In the genomic region with DNA sequence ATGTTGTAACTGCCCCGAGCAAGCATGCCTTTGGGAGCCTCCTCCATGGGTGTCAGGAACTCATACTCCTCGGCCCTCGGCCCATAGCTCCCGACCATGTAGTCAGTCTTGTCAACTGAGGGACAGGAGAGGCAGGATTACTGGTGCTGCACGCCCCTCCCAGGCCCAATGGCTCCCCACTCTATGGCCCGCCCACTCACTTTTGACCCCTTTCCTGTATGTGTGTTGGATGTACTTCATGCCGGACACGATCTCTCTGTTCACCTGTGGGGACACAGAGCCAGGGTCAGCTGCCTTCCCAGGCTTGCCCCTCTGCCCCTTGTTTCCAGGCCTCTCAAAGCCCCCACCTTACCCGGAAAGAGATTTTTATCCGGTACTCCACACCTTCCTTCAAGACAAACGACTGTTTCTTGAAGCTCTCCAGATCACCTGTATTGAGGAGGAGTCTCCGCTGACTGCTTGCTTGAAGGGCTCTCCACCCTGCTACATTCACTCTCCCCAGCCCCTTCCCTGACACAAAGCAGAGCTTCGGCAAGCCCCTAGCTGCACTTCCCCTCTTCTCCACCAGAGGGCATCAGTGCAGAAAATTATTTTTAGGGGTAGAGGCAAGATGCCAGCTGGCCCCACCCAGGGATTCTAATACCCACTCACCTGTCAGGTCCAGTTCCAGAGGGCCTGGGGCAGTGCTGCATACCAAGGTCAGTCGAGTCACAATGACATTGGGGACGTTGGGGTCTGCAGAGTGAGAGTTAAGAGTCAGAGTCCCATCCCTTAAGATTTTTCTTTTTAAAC, we compare ENCODE assay signal across 8 mouse cellular contexts. TPM values are rescaled to one million over a fixed set of nuclear protein-coding genes. Genes with fewer than 3 reads are reported as not detected.
DNase-seq lines count a peak whose midpoint lies in the region; ATAC-seq lines count a peak whose summit lies in the region.

No protein-coding gene starts in this region.

- peaks cover 33% of the 10 kb centered on the region for H3K4me1 ChIP-seq in forebrain, embryonic 15.5 days
- H3K4me1 ChIP-seq in hindbrain, embryonic 11.5 days (replicated peaks; ENCODE audit: control insufficient read depth, insufficient read depth, low read length), result peaks cover 8% of the 10 kb centered on the region

- no peaks in the 10 kb centered on the region for H3K9me3 ChIP-seq in forebrain, embryonic 15.5 days
- no peaks in the 10 kb centered on the region for H3K9me3 ChIP-seq in hindbrain, embryonic 11.5 days (ENCODE audit: control insufficient read depth, low read length)

- peak overlapping the region; percentile 96 for H3K27ac ChIP-seq in forebrain, embryonic 15.5 days (replicated peaks)
- peak overlapping the region; percentile 51; the same call in 1 of the 2 replicates for H3K27ac ChIP-seq in hindbrain, embryonic 11.5 days (ENCODE audit: low read depth, low read length)
- peak overlapping the region; percentile 91 for H3K27ac ChIP-seq in macrophage

- DNase-seq in R1 (ENCODE audit: low read depth, low spot score), result peak; percentile 82
- peak; percentile 70 to 79 for DNase-seq in cerebellum, adult 18-20 months
- peak; percentile 92 for DNase-seq in hindbrain, embryonic 11.5 days (ENCODE audit: low spot score)
- DNase-seq in layer of hippocampus, postnatal 25 days (ENCODE audit: extremely low spot score in 1 of 2, low spot score in 1 of 2), result peak; percentile 68 to 81
- peak; percentile 64 for DNase-seq in right cerebral cortex, postnatal 25 days

- no peaks in the 10 kb centered on the region for H3K27me3 ChIP-seq in forebrain, embryonic 15.5 days
- H3K27me3 ChIP-seq in hindbrain, embryonic 11.5 days (ENCODE audit: control insufficient read depth, insufficient read depth, low read length), result no peaks in the 10 kb centered on the region

- H3K79me2 ChIP-seq in macrophage (ENCODE audit: inconsistent target), result peaks cover 45% of the 10 kb centered on the region

- 64% methylated on average over 15 of the region's 15 CpGs for WGBS in forebrain, embryonic 15.5 days
- 71% methylated on average over 15 of the region's 15 CpGs for WGBS in hindbrain, embryonic 11.5 days
- WGBS in macrophage (ENCODE audit: missing documents), result 66% methylated on average over 8 of the region's 15 CpGs

- peak overlapping the region; percentile 86 for H3K4me3 ChIP-seq in forebrain, embryonic 15.5 days
- H3K4me3 ChIP-seq in hindbrain, embryonic 11.5 days (ENCODE audit: low read depth, low read length), result peak overlapping the region; percentile 94
- peak overlapping the region; percentile 89 for H3K4me3 ChIP-seq in macrophage (ENCODE audit: inconsistent target)

- no peak for ATAC-seq in forebrain, embryonic 15.5 days (replicated peaks)
- ATAC-seq in hindbrain, embryonic 11.5 days (ENCODE audit: low FRiP score), result no peak
- no peak for ATAC-seq in activated CD4-positive, CD25-positive, alpha-beta regulatory T cell, adult 4 months

- peaks cover 32% of the 10 kb centered on the region for H3K36me3 ChIP-seq in forebrain, embryonic 15.5 days
- H3K36me3 ChIP-seq in hindbrain, embryonic 11.5 days (ENCODE audit: control insufficient read depth, insufficient read depth, low read length), result peaks cover 19% of the 10 kb centered on the region
- peaks cover 19% of the 10 kb centered on the region for H3K36me3 ChIP-seq in macrophage (ENCODE audit: inconsistent target)

- H3K4me2 ChIP-seq in forebrain, embryonic 15.5 days (replicated peaks), result peak overlapping the region; percentile 88
- peak overlapping the region; percentile 96 for H3K4me2 ChIP-seq in hindbrain, embryonic 11.5 days (replicated peaks; ENCODE audit: low read depth, low read length)

- H3K9ac ChIP-seq in forebrain, embryonic 15.5 days (replicated peaks), result peak overlapping the region; percentile 84; the same call in 1 of the 2 replicates
- H3K9ac ChIP-seq in hindbrain, embryonic 11.5 days (ENCODE audit: low read depth, low read length), result peak overlapping the region; percentile 98

RNA-seq across cellular contexts. Expression of a gene that starts 1.9 kb away (rescaled TPM):
- polyA plus RNA-seq in forebrain, embryonic 15.5 days (2015; fragmentation: Nextera tagmentation; extraction: Ambion mirVana), result 464 TPM in 2 replicates
- 576 and 591 TPM in 2 replicates for polyA plus RNA-seq in hindbrain, embryonic 11.5 days (2014; fragmentation: Nextera tagmentation; extraction: Ambion mirVana)
- 100 to 1,000 TPM; 306 to 324 TPM for total RNA-seq in layer of hippocampus, postnatal 25 days (2021)
- 100 to 1,000 TPM in 8 of 26 experiments, 10 to 100 TPM in 18; 55.0 to 130 (median 89.0) TPM for total RNA-seq in macrophage (2018; cell fraction: chromatin; rRNA removed)
- 100 to 1,000 TPM; 680 to 898 (median 773) TPM for total RNA-seq in macrophage (2018; cell fraction: cytosol; rRNA removed)
- 100 to 1,000 TPM; 152 to 391 (median 260) TPM for total RNA-seq in macrophage (2018; cell fraction: nucleus; rRNA removed)
- polyA plus RNA-seq in macrophage (2018), result 662 to 966 TPM (median 875 TPM) in 3 replicates
- polyA plus RNA-seq in activated CD4-positive, CD25-positive, alpha-beta regulatory T cell, adult 4 months (2017; shearing (Covaris generic)), result 100 to 1,000 TPM; 601 to 860 TPM

RNA-seq across cellular contexts. Expression of a gene that starts 6.5 kb away (rescaled TPM):
- 234 and 239 TPM in 2 replicates for polyA plus RNA-seq in forebrain, embryonic 15.5 days (2015; fragmentation: Nextera tagmentation; extraction: Ambion mirVana)
- 504 and 527 TPM in 2 replicates for polyA plus RNA-seq in hindbrain, embryonic 11.5 days (2014; fragmentation: Nextera tagmentation; extraction: Ambion mirVana)
- 100 to 1,000 TPM; 127 to 136 TPM for total RNA-seq in layer of hippocampus, postnatal 25 days (2021)
- total RNA-seq in macrophage (2018; cell fraction: chromatin; rRNA removed), result 100 to 1,000 TPM in 1 of 26 experiments, 10 to 100 TPM in 25; 12.4 to 109 (median 29.4) TPM
- total RNA-seq in macrophage (2018; cell fraction: cytosol; rRNA removed), result 100 to 1,000 TPM; 202 to 385 (median 291) TPM
- total RNA-seq in macrophage (2018; cell fraction: nucleus; rRNA removed), result 100 to 1,000 TPM in 25 of 26 experiments, 10 to 100 TPM in 1; 71.0 to 409 (median 244) TPM
- polyA plus RNA-seq in macrophage (2018), result 294 to 442 TPM (median 388 TPM) in 3 replicates
- 100 to 1,000 TPM; 140 to 160 TPM for polyA plus RNA-seq in activated CD4-positive, CD25-positive, alpha-beta regulatory T cell, adult 4 months (2017; shearing (Covaris generic))

RNA-seq across cellular contexts. Expression of a gene that starts 18.7 kb away (rescaled TPM):
- polyA plus RNA-seq in forebrain, embryonic 15.5 days (2015; fragmentation: Nextera tagmentation; extraction: Ambion mirVana), result 372 and 388 TPM in 2 replicates
- polyA plus RNA-seq in hindbrain, embryonic 11.5 days (2014; fragmentation: Nextera tagmentation; extraction: Ambion mirVana), result 686 and 764 TPM in 2 replicates
- total RNA-seq in layer of hippocampus, postnatal 25 days (2021), result 10 to 100 TPM; 61.7 to 67.4 TPM
- 10 to 100 TPM; 13.2 to 43.2 (median 30.6) TPM for total RNA-seq in macrophage (2018; cell fraction: chromatin; rRNA removed)
- 10 to 100 TPM; 27.2 to 48.1 (median 35.9) TPM for total RNA-seq in macrophage (2018; cell fraction: cytosol; rRNA removed)
- total RNA-seq in macrophage (2018; cell fraction: nucleus; rRNA removed), result 10 to 100 TPM; 17.9 to 63.8 (median 26.1) TPM
- 34.3 to 88.6 TPM (median 41.5 TPM) in 3 replicates for polyA plus RNA-seq in macrophage (2018)
- 10 to 100 TPM; 18.9 to 51.6 TPM for polyA plus RNA-seq in activated CD4-positive, CD25-positive, alpha-beta regulatory T cell, adult 4 months (2017; shearing (Covaris generic))

RNA-seq across cellular contexts. Expression of a gene that starts 18.7 kb away (rescaled TPM):
- polyA plus RNA-seq in forebrain, embryonic 15.5 days (2015; fragmentation: Nextera tagmentation; extraction: Ambion mirVana), result 199 and 205 TPM in 2 replicates
- 195 TPM in 2 replicates for polyA plus RNA-seq in hindbrain, embryonic 11.5 days (2014; fragmentation: Nextera tagmentation; extraction: Ambion mirVana)
- 100 to 1,000 TPM in 1 of 2 experiments, 10 to 100 TPM in 1; 87.2 to 109 TPM for total RNA-seq in layer of hippocampus, postnatal 25 days (2021)
- total RNA-seq in macrophage (2018; cell fraction: chromatin; rRNA removed), result 10 to 100 TPM in 25 of 26 experiments, 1 to 10 TPM in 1; 9.6 to 58.0 (median 26.1) TPM
- total RNA-seq in macrophage (2018; cell fraction: cytosol; rRNA removed), result 10 to 100 TPM; 51.9 to 93.5 (median 62.1) TPM
- 10 to 100 TPM; 17.5 to 48.1 (median 26.5) TPM for total RNA-seq in macrophage (2018; cell fraction: nucleus; rRNA removed)
- 40.4 to 78.6 TPM (median 76.2 TPM) in 3 replicates for polyA plus RNA-seq in macrophage (2018)
- 100 to 1,000 TPM; 112 to 117 TPM for polyA plus RNA-seq in activated CD4-positive, CD25-positive, alpha-beta regulatory T cell, adult 4 months (2017; shearing (Covaris generic))

RNA-seq across cellular contexts. Expression of a gene that starts 28.6 kb away (rescaled TPM):
- polyA plus RNA-seq in forebrain, embryonic 15.5 days (2015; fragmentation: Nextera tagmentation; extraction: Ambion mirVana), result 0.23 TPM in 1 of 2 replicates, not detected in the other
- polyA plus RNA-seq in hindbrain, embryonic 11.5 days (2014; fragmentation: Nextera tagmentation; extraction: Ambion mirVana), result not detected in 2 replicates
- total RNA-seq in layer of hippocampus, postnatal 25 days (2021), result not detected
- not detected for total RNA-seq in macrophage (2018; cell fraction: chromatin; rRNA removed)
- total RNA-seq in macrophage (2018; cell fraction: cytosol; rRNA removed), result under 1 TPM in 1 of 26 experiments, not detected in 25; 0.33 TPM
- total RNA-seq in macrophage (2018; cell fraction: nucleus; rRNA removed), result not detected
- not detected in 3 replicates for polyA plus RNA-seq in macrophage (2018)
- polyA plus RNA-seq in activated CD4-positive, CD25-positive, alpha-beta regulatory T cell, adult 4 months (2017; shearing (Covaris generic)), result not detected
